Mouse (Mus musculus) heart, embryonic 10.5 days (tissue): Measurements from ENCODE around the gene Gm2026. TPM values are rescaled to one million over a fixed set of nuclear protein-coding genes. Genes with fewer than 3 reads are reported as not detected.
"Not testable (repeated sequence)": the region's sequence is repeated elsewhere in the genome, so short reads cannot be mapped to it uniquely, and the experiment has no call there.

Source experiments
- DNase-seq: peaks from one replicate; pipeline ENCODE4 v3.0.0-alpha.2; 2017; ENCODE audit warnings: low spot score
- H3K27ac ChIP-seq: fragments of 300-500 bp; sonication (generic); 2 replicates; pipeline ENCODE4 v1.5.1; 2016; ENCODE audit warnings: mild to moderate bottlenecking
- H3K27me3 ChIP-seq: fragments of 300-500 bp; sonication (generic); 2 replicates; pipeline ENCODE4 v1.6.1; 2016; ENCODE audit warnings: mild to moderate bottlenecking; ENCODE audit not compliant: poor library complexity, insufficient read depth, severe bottlenecking
- H3K36me3 ChIP-seq: fragments of 300-500 bp; sonication (generic); 2 replicates; pipeline ENCODE4 v1.6.1; 2016; ENCODE audit warnings: mild to moderate bottlenecking, moderate library complexity
- H3K4me1 ChIP-seq: fragments of 300-500 bp; sonication (generic); 2 replicates; pipeline ENCODE4 v1.6.1; 2016; ENCODE audit warnings: mild to moderate bottlenecking
- H3K4me3 ChIP-seq: fragments of 300-500 bp; sonication (generic); 2 replicates; pipeline ENCODE4 v1.5.1; 2016; ENCODE audit warnings: mild to moderate bottlenecking, moderate library complexity
- H3K9me3 ChIP-seq: fragments of 300-500 bp; sonication (generic); 2 replicates; pipeline ENCODE4 v1.6.1; 2016; ENCODE audit warnings: mild to moderate bottlenecking, moderate library complexity
- WGBS: fragments of 180-500 bp; shearing (Covaris S2); methylation state at CpG from one replicate; pipeline ENCODE4 v1.1.7; 2016; 5-methylcytosine and 5-hydroxymethylcytosine counted together
- polyA plus RNA-seq: library from polyadenylated mRNA; unstranded; fragments of >200 nt; fragmentation: Nextera tagmentation; extraction: Ambion mirVana; gene quantifications from 2 replicates; pipeline ENCODE4 v1.2.1, GENCODE M21; 2016

Gene Gm2026
- 25.0 and 25.4 TPM in 2 replicates for polyA plus RNA-seq

GRCm38 (mm10) chr2:175965031-175965430, at the start of gene Gm2026:
Gene Gm2026 (plus strand): TSS chr2:175965331.
- not testable (repeated sequence) for H3K9me3 ChIP-seq, DNase-seq
- WGBS: no CpG with 5 or more reads among the region's 4 CpGs

GRCm38 (mm10) chr2:175931000-175931399, 34.1 kb upstream of the Gm2026 start, which contains the start of gene Zfp966:
Gene Zfp966 (minus strand): TSS chr2:175931100.
- not testable (repeated sequence) for H3K9me3 ChIP-seq, H3K36me3 ChIP-seq, H3K27ac ChIP-seq, H3K4me1 ChIP-seq, DNase-seq, H3K4me3 ChIP-seq, H3K27me3 ChIP-seq
- no CpG with 5 or more reads among the region's 6 CpGs for WGBS

More at GRCm38 (mm10) chr2:175965031-175965430, at the start of gene Gm2026:
- not testable (repeated sequence) for H3K27ac ChIP-seq, H3K4me3 ChIP-seq, H3K27me3 ChIP-seq, H3K36me3 ChIP-seq, H3K4me1 ChIP-seq

Other genes with a start within 250 kb of the Gm2026 start
- not detected in 2 replicates for gene Gm2007, start 223.8 kb upstream of the Gm2026 start, polyA plus RNA-seq
- 3.4 and 7.4 TPM in 2 replicates for gene Gm14288, start 164.2 kb upstream of the Gm2026 start, polyA plus RNA-seq
- gene Gm6710, start 96.1 kb upstream of the Gm2026 start, polyA plus RNA-seq: 18.8 and 22.2 TPM in 2 replicates
- 2.2 and 3.5 TPM in 2 replicates for gene Zfp966, start 34.2 kb upstream of the Gm2026 start, polyA plus RNA-seq
- 1.6 and 2.2 TPM in 2 replicates for gene Gm2004, start 184.5 kb downstream of the Gm2026 start, polyA plus RNA-seq